Mouse (Mus musculus) thymus, adult 2 months (tissue): ENCODE data around the gene Dpf3.

Experiments used
- CTCF ChIP-seq: fragments of 200-500 bp; IDR thresholded peaks from 2 replicates; pipeline ENCODE4 v1.5.1; 2012; ENCODE audit warnings: mild to moderate bottlenecking, control low read depth, low read length, moderate library complexity, borderline replicate concordance; ENCODE audit not compliant: control insufficient read depth, poor library complexity, insufficient read depth; ENCODE audit errors: extremely low read depth
- POLR2A ChIP-seq: fragments of 200-500 bp; IDR thresholded peaks from 2 replicates; pipeline ENCODE4 v1.6.1; 2012; ENCODE audit warnings: mild to moderate bottlenecking, low read length, control low read depth, moderate library complexity; ENCODE audit not compliant: control insufficient read depth, poor library complexity, insufficient read depth; ENCODE audit errors: extremely low read depth

DNA sequence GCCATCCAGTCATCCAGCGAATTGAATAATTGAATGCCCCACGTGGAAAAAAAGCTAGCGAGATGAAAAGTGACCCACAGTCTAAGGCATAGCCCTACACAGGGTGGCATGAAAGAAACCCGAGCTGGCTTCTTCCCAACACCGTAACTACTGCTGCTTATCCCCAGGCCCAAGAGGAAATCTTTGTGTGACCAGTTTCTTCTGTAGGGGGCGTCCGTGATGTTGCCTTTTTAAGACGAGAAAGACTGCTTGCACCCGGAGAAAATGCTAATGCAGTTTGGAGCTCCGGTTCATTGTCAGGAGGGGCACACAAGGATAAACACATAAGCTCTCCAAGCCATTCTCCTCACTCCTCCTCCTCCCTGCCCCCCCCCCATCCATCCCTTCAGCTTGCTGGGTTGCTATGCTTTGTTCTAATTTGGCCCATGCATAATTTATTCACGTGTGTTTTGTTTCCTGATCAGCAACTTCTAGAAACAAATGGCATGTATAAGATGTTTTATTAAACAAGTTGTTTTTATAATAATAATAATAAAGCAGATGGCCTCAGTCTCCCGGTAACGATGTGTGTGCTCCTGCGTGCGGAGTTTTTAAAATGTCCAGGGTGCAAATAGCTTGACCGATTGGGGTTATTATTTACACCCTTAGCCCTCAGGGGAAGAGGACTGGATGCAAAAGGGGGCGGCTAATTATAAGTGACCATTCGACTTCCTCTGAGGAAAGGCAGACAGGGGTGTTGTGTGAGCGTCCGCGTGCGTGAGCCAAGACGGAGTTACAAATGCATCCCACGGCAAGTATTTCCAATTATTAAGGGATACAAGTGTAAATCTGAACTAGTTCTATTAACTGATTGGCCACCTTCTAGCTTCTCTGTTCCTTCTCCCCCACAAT is 2.4 kb downstream of the Dpf3 start:
- TF ChIP-seq CTCF, result no peak
- TF ChIP-seq POLR2A, result no peak
